In genomic region chr9:108003531-108003890, GRCm38 (mm10) we compare ENCODE assay signal across 9 mouse cellular contexts. TPM values are rescaled to one million over a fixed set of nuclear protein-coding genes. Genes with fewer than 3 reads are reported as not detected.
DNase-seq lines count a peak whose midpoint lies in the region; ATAC-seq and TF ChIP-seq lines count a peak whose summit lies in the region.
"Had no signal": no experiment of that assay in that cellular context is flagged by ENCODE, and none has a peak within 500 bp of the region (broad histone marks: within the 10 kb centered on the region; RNA-seq: fewer than 3 reads in every experiment).

No protein-coding gene starts in this region.

- no peak for TF ChIP-seq CTCF in lung, postnatal 0 days (IDR thresholded peaks at IDR 0.05)

- peak overlapping the region; percentile 96 for H3K27ac ChIP-seq in hindbrain, embryonic 12.5 days
- peak overlapping the region; percentile 97 for H3K27ac ChIP-seq in lung, postnatal 0 days (ENCODE audit: low read length)

- peak overlapping the region; percentile 84 for H3K4me2 ChIP-seq in hindbrain, embryonic 12.5 days (replicated peaks)
- H3K4me2 ChIP-seq in lung, postnatal 0 days (replicated peaks; ENCODE audit: low read depth, low read length): peak overlapping the region; percentile 75

- H3K9ac ChIP-seq in hindbrain, embryonic 12.5 days: peak overlapping the region; percentile 96
- peak overlapping the region; percentile 100 for H3K9ac ChIP-seq in lung, postnatal 0 days (replicated peaks; ENCODE audit: low read depth)

- no peaks in the 10 kb centered on the region for H3K9me3 ChIP-seq in hindbrain, embryonic 12.5 days (replicated peaks)
- H3K9me3 ChIP-seq in lung, postnatal 0 days (ENCODE audit: low read length): no peaks in the 10 kb centered on the region

- peaks cover 26% of the 10 kb centered on the region for H3K4me1 ChIP-seq in hindbrain, embryonic 12.5 days
- H3K4me1 ChIP-seq in lung, postnatal 0 days (ENCODE audit: insufficient read depth, low read depth, low read length): peaks cover 9% of the 10 kb centered on the region

- 20% methylated on average over 8 of the region's 8 CpGs for WGBS in hindbrain, embryonic 12.5 days
- WGBS in lung, postnatal 0 days: 18% methylated on average over 8 of the region's 8 CpGs

- H3K36me3 ChIP-seq in hindbrain, embryonic 12.5 days: no peaks in the 10 kb centered on the region
- no peaks in the 10 kb centered on the region for H3K36me3 ChIP-seq in lung, postnatal 0 days (ENCODE audit: insufficient read depth, low read length)

- ATAC-seq in hindbrain, embryonic 12.5 days (ENCODE audit: low FRiP score): no peak
- ATAC-seq in lung, postnatal 0 days: no peak
- ATAC-seq in frontal cortex, adult (ENCODE audit: low TSS enrichment): no peak

- peak; percentile 29 to 36 for DNase-seq in cerebellum, adult 18-20 months
- DNase-seq in cerebellum, adult 9-11 months: no peak
- DNase-seq in B cell, adult 2 months: peak; percentile 53 to 59
- DNase-seq in embryo, embryonic 11 days: peak; percentile 37
- peak; percentile 37 for DNase-seq in lung, postnatal 0 days (ENCODE audit: low spot score)
- DNase-seq in testis, postnatal 10 days (ENCODE audit: low spot score): peak; percentile 45

- TF ChIP-seq EP300 in lung, postnatal 0 days (IDR thresholded peaks at IDR 0.05): no peak

- H3K4me3 ChIP-seq in hindbrain, embryonic 12.5 days: peak overlapping the region; percentile 98
- peak overlapping the region; percentile 91 for H3K4me3 ChIP-seq in lung, postnatal 0 days (ENCODE audit: low read depth, low read length)

- H3K27me3 ChIP-seq in hindbrain, embryonic 12.5 days: no peaks in the 10 kb centered on the region
- no peaks in the 10 kb centered on the region for H3K27me3 ChIP-seq in lung, postnatal 0 days (replicated peaks; ENCODE audit: insufficient read depth, low read length)
- H3K27me3 ChIP-seq: Patski had no signal

RNA-seq across cellular contexts. Expression of gene Ip6k1, which starts 1.2 kb away (rescaled TPM):
- polyA plus RNA-seq in hindbrain, embryonic 12.5 days (2016; fragmentation: Nextera tagmentation; extraction: Ambion mirVana): 100 and 102 TPM in 2 replicates
- 52.0 and 53.9 TPM in 2 replicates for polyA plus RNA-seq in lung, postnatal 0 days (2015; fragmentation: Nextera tagmentation; extraction: Ambion mirVana)

RNA-seq across cellular contexts. Expression of gene Gm20662, which starts 7.4 kb away (rescaled TPM):
- 0.13 TPM in 1 of 2 replicates, not detected in the other for polyA plus RNA-seq in hindbrain, embryonic 12.5 days (2016; fragmentation: Nextera tagmentation; extraction: Ambion mirVana)
- polyA plus RNA-seq in lung, postnatal 0 days (2015; fragmentation: Nextera tagmentation; extraction: Ambion mirVana): 0.17 and 0.44 TPM in 2 replicates
- polyA plus RNA-seq: Patski had no signal

RNA-seq across cellular contexts. Expression of gene Cdhr4, which starts 11.2 kb away (rescaled TPM):
- polyA plus RNA-seq in hindbrain, embryonic 12.5 days (2016; fragmentation: Nextera tagmentation; extraction: Ambion mirVana): 5.5 and 5.7 TPM in 2 replicates
- polyA plus RNA-seq in lung, postnatal 0 days (2015; fragmentation: Nextera tagmentation; extraction: Ambion mirVana): 7.8 and 8.9 TPM in 2 replicates
- polyA plus RNA-seq: Patski had no signal

RNA-seq across cellular contexts. Expression of gene Inka1, which starts 17.8 kb away (rescaled TPM):
- polyA plus RNA-seq in hindbrain, embryonic 12.5 days (2016; fragmentation: Nextera tagmentation; extraction: Ambion mirVana): 51.0 and 52.6 TPM in 2 replicates
- 65.0 and 68.5 TPM in 2 replicates for polyA plus RNA-seq in lung, postnatal 0 days (2015; fragmentation: Nextera tagmentation; extraction: Ambion mirVana)

RNA-seq across cellular contexts. Expression of gene Gm20661, which starts 20.7 kb away (rescaled TPM):
- 3.2 and 3.3 TPM in 2 replicates for polyA plus RNA-seq in hindbrain, embryonic 12.5 days (2016; fragmentation: Nextera tagmentation; extraction: Ambion mirVana)
- polyA plus RNA-seq in lung, postnatal 0 days (2015; fragmentation: Nextera tagmentation; extraction: Ambion mirVana): 1.8 and 3.6 TPM in 2 replicates
- polyA plus RNA-seq: Patski had no signal
